Mouse (Mus musculus) heart, embryonic 13.5 days (tissue): ENCODE data around the gene Krt25. TPM values are rescaled to one million over a fixed set of nuclear protein-coding genes. Genes with fewer than 3 reads are reported as not detected.

ENCODE experiments used
- ATAC-seq: fragments of 200-750 bp; cut with Nextera tagmentation; 2 replicates; pipeline ENCODE4 v1.8.0; 2017; ENCODE audit warnings: moderate TSS enrichment; ENCODE audit not compliant: insufficient number of reproducible peaks, low FRiP score, low TSS enrichment; ENCODE audit errors: extremely low read depth
- H3K27ac ChIP-seq: fragments of 300-500 bp; sonication (generic); replicated peaks from 2 replicates; pipeline ENCODE4 v1.5.1; 2015; ENCODE audit warnings: moderate library complexity, mild to moderate bottlenecking, inconsistent platforms
- H3K27me3 ChIP-seq: fragments of 300-500 bp; sonication (generic); replicated peaks from 2 replicates; pipeline ENCODE4 v1.6.1; 2015; ENCODE audit warnings: mild to moderate bottlenecking, inconsistent platforms
- H3K36me3 ChIP-seq: fragments of 300-500 bp; sonication (generic); 2 replicates; pipeline ENCODE4 v1.6.1; 2015; ENCODE audit warnings: mild to moderate bottlenecking, inconsistent platforms
- H3K4me1 ChIP-seq: fragments of 300-500 bp; sonication (generic); 2 replicates; pipeline ENCODE4 v1.6.1; 2015; ENCODE audit warnings: inconsistent platforms
- H3K4me2 ChIP-seq: fragments of 300-500 bp; sonication (generic); 2 replicates; pipeline ENCODE4 v1.6.1; 2015; ENCODE audit warnings: inconsistent platforms, mild to moderate bottlenecking, moderate library complexity
- H3K4me3 ChIP-seq: fragments of 300-500 bp; sonication (generic); 2 replicates; pipeline ENCODE4 v1.5.1; 2015; ENCODE audit warnings: moderate library complexity, mild to moderate bottlenecking, inconsistent platforms
- H3K9ac ChIP-seq: fragments of 300-500 bp; sonication (generic); 2 replicates; pipeline ENCODE4 v1.6.1; 2015; ENCODE audit warnings: inconsistent platforms, mild to moderate bottlenecking, moderate library complexity
- H3K9me3 ChIP-seq: fragments of 300-500 bp; sonication (generic); 2 replicates; pipeline ENCODE4 v1.6.1; 2016; ENCODE audit warnings: inconsistent platforms
- WGBS: fragments of 180-500 bp; shearing (Covaris S2); methylation state at CpG from one replicate; pipeline ENCODE4 v1.1.7; 2015; ENCODE audit warnings: mixed read lengths; 5-methylcytosine and 5-hydroxymethylcytosine counted together
- polyA plus RNA-seq: library from polyadenylated mRNA; unstranded; fragments of >200 nt; fragmentation: Nextera tagmentation; extraction: Ambion mirVana; gene quantifications from 2 replicates; pipeline ENCODE4 v1.2.1, GENCODE M21; 2015

The Krt25 gene
- polyA plus RNA-seq, 1 experiment from 2014 or later, result not detected

DNA sequence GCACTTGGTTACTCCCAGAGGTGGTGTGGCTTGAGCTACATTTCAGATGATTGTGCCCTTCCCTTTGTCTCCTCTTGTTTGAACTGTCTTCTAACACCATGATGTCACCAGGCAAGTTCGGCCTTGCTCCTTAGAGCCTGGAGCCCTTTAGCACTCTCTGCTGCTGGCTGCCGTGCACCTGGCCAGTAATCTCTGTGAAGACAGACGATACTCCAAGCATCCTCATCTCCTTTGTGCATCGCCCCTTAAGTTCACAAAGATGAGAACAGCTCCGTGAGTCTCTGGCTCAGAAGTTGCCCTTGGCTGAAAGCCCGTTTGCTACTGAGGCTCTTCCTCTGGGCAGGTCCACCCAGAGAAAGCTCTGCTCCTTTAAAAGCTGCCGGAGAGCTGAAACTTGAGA lies 46.0 kb downstream of the Krt25 start:
- no peaks in the 10 kb centered on the region for H3K36me3 ChIP-seq
- 48% methylated on average over 7 of the region's 7 CpGs for WGBS

DNA sequence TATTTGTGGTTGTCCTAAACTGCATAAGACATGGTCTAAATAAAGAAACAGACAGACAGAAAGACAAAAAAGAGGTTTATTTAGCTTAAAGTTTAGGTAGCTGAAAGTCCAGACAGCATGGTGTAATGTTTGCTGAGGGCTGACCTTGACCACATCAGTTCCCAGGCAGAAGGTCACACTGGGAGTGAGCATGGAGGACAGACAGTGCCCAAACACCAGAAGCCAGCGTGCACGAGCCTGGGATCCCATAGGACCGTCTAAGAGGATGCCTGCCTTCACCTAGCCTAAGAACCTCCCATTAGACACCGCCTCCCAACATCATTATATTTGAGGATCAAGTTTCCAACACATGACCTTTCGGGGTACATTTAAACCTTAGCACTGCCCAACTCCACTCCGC lies 47.1 kb downstream of the Krt25 start:
- Histone ChIP-seq H3K4me3 (no peak overlapping the region), H3K9ac (no peak overlapping the region), H3K36me3 (no peaks in the 10 kb centered on the region), H3K27me3 (no peaks in the 10 kb centered on the region; the same call in 1 of the 2 replicates), H3K4me2 (no peak overlapping the region), H3K27ac (no peak overlapping the region), H3K9me3 (no peaks in the 10 kb centered on the region), H3K4me1 (no peaks in the 10 kb centered on the region)
- WGBS, result 66% methylated on average over 6 of the region's 6 CpGs
- ATAC-seq, result no peak

More for the DNA sequence above, 46.0 kb downstream of the Krt25 start:
- Histone ChIP-seq H3K4me2 (no peak overlapping the region), H3K27ac (no peak overlapping the region), H3K4me1 (no peaks in the 10 kb centered on the region), H3K9me3 (no peaks in the 10 kb centered on the region), H3K9ac (no peak overlapping the region), H3K27me3 (no peaks in the 10 kb centered on the region), H3K4me3 (no peak overlapping the region)
- ATAC-seq, result no peak

DNA sequence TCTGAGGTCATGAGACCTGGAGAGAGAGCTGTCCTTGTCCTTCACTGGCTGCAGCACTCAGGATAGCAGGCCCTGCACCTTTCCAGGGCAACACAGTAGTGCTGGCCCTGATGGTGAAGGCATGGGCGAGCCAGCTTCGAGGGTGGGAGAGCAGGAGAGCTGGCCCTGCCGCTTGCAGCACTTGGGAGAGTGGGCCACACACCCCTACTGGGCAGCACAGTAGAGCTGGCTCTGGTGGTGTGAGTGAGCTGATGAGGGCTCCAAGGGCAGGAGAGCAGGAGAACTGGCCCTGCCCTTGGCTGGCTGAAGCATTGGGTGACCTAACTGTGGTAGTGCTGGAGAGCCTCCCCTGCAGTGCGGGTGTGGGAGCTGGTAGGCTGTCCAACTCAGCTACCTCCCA lies 50.0 kb downstream of the Krt25 start:
- H3K4me1 ChIP-seq, result no peaks in the 10 kb centered on the region
- no peak overlapping the region for H3K27ac ChIP-seq
- no peaks in the 10 kb centered on the region for H3K9me3 ChIP-seq
- no peak overlapping the region for H3K4me2 ChIP-seq
- WGBS, result 73% methylated on average over 4 of the region's 4 CpGs
- no peak overlapping the region for H3K4me3 ChIP-seq
- ATAC-seq, result no peak
- no peaks in the 10 kb centered on the region for H3K36me3 ChIP-seq
- no peak overlapping the region for H3K9ac ChIP-seq
- no peaks in the 10 kb centered on the region; the same call in 1 of the 2 replicates for H3K27me3 ChIP-seq

DNA sequence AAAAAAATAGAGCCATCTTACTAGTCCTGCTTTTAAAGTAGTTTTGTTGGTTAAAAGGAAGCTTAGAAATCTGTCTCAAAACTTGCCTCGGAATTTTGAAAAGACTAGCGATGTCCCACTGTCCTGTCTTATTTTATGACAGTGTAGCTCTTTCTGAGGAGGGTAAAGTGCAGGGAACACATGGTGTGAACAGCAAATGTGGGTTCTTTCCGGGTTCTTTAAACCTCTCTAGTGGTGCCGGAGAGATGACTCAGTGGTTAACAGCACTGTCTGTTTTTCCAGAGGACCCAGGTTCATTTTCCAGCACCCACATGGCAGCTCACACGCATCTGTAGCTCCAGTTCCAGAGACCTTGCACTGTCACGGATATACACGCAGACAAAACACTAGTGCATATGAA lies 53.6 kb downstream of the Krt25 start:
- no peak for ATAC-seq
- Histone ChIP-seq H3K27ac (no peak overlapping the region), H3K4me3 (no peak overlapping the region), H3K9me3 (no peaks in the 10 kb centered on the region), H3K27me3 (no peaks in the 10 kb centered on the region; the same call in 1 of the 2 replicates), H3K36me3 (no peaks in the 10 kb centered on the region), H3K4me2 (no peak overlapping the region), H3K9ac (no peak overlapping the region), H3K4me1 (peaks cover 3% of the 10 kb centered on the region; the same call in 1 of the 2 replicates)
- WGBS, result 66% methylated on average over 7 of the region's 7 CpGs

DNA sequence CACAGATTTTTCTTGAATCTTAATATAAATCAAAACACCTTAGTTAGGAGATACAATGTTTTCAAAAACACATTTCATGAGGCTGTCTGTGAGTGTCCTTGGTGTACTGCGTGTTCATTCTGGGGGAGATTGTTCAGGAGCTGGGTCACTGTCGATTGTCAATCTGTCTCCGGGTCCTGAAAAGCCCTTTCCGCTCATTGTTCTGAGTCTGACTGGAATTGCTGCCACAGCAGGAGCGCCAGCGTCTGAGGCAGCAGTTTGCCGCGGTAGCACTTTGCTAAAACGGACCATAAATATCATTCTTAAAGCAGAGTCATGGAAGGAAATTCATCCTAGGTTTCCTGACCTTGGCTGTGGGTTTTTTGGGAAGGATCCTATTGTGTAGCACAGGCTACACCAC lies 57.0 kb downstream of the Krt25 start:
- H3K36me3 ChIP-seq, result no peaks in the 10 kb centered on the region
- H3K27me3 ChIP-seq, result no peaks in the 10 kb centered on the region
- H3K4me3 ChIP-seq, result no peak overlapping the region
- H3K9ac ChIP-seq, result no peak overlapping the region
- H3K9me3 ChIP-seq, result no peaks in the 10 kb centered on the region
- H3K4me2 ChIP-seq, result no peak overlapping the region
- H3K4me1 ChIP-seq, result peaks cover 3% of the 10 kb centered on the region; the same call in 1 of the 2 replicates
- peak overlapping the region; percentile 76 for H3K27ac ChIP-seq
- ATAC-seq, result no peak
- WGBS, result 46% methylated on average over 9 of the region's 9 CpGs

Other genes starting within 250 kb of the Krt25 start
- 0.15 and 0.21 TPM in 2 replicates for gene Tns4, start 233.6 kb downstream of the Krt25 start, polyA plus RNA-seq
- gene Ccr7, start 167.9 kb downstream of the Krt25 start, polyA plus RNA-seq, result 0.14 and 0.23 TPM in 2 replicates
- 150 and 165 TPM in 2 replicates for gene Smarce1, start 91.9 kb downstream of the Krt25 start, polyA plus RNA-seq
- 1.7 and 1.9 TPM in 2 replicates for gene Krt222, start 78.9 kb downstream of the Krt25 start, polyA plus RNA-seq
- not detected in 2 replicates for gene Krt24, start 37.7 kb downstream of the Krt25 start, polyA plus RNA-seq
- not detected in 2 replicates for gene Krt26, start 15.0 kb upstream of the Krt25 start, polyA plus RNA-seq
- gene Krt27, start 28.2 kb upstream of the Krt25 start, polyA plus RNA-seq, result not detected in 2 replicates
- gene Krt28, start 52.0 kb upstream of the Krt25 start, polyA plus RNA-seq, result 0.20 TPM in 1 of 2 replicates, not detected in the other
- 11.1 and 14.2 TPM in 2 replicates for gene Krt10, start 66.4 kb upstream of the Krt25 start, polyA plus RNA-seq
- not detected in 2 replicates for gene Krt12, start 99.3 kb upstream of the Krt25 start, polyA plus RNA-seq
- gene Krt20, start 115.2 kb upstream of the Krt25 start, polyA plus RNA-seq, result 2.3 and 3.2 TPM in 2 replicates
- gene Krt23, start 170.2 kb upstream of the Krt25 start, polyA plus RNA-seq, result 0.52 and 0.57 TPM in 2 replicates
- not detected in 2 replicates for gene Krt39, start 198.4 kb upstream of the Krt25 start, polyA plus RNA-seq
- not detected in 2 replicates for gene Krt40, start 220.2 kb upstream of the Krt25 start, polyA plus RNA-seq
- not detected in 2 replicates for gene Krtap3-3, start 227.9 kb upstream of the Krt25 start, polyA plus RNA-seq
- gene Krtap3-2, start 233.9 kb upstream of the Krt25 start, polyA plus RNA-seq, result not detected in 2 replicates
- gene Gm11939, start 236.5 kb upstream of the Krt25 start, polyA plus RNA-seq, result not detected in 2 replicates
- gene Krtap3-1, start 243.7 kb upstream of the Krt25 start, polyA plus RNA-seq, result not detected in 2 replicates